Mouse (Mus musculus): ENCODE data around the gene Syce2. TPM values are rescaled to one million over a fixed set of nuclear protein-coding genes. Genes with fewer than 3 reads are reported as not detected.

The Syce2 gene
- polyA plus RNA-seq, 1 experiment, result 63.0 TPM

DNA sequence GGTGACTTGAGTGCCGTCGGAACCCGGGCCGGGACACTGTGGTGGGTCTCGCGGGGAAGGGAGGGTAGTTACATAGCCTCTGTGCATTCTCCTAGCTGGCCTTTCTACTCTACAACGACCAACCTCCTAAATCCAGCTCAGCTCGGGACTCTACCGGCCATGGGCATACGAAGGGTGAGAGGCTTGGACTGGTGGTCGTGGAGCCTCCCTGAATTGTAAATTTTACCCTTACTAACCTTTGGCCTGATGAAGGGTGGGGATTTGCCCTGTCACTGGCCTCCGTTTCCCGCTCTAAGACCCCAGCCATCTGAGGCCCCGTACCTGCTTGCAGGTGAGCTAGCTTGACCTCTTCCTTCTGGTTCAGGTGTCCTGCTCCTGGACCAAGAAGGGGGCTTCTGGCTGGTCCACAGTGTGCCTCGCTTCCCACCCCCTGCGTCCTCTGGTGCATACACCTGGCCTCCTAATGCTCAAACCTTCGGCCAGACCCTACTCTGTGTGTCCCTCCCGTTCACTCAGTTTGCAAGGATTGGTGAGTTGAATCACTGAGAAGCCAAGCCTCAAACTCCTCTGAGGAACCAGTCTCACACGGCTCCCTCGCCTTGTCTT lies 37.4 kb downstream of the Syce2 start:
- H3K4me3 ChIP-seq (replicated peaks), result peak overlapping the region; percentile 93
- H3K9me3 ChIP-seq, result no peaks in the 10 kb centered on the region
- H3K27me3 ChIP-seq (replicated peaks), result peaks cover 19% of the 10 kb centered on the region
- H3K4me1 ChIP-seq, result peaks cover 39% of the 10 kb centered on the region
- TF ChIP-seq GATA1 (IDR thresholded peaks at IDR 0.05; ENCODE audit: borderline replicate concordance, low read length) (no peak), FLI1 (IDR thresholded peaks at IDR 0.05; ENCODE audit: low read length) (no peak)
- peaks cover 8% of the 10 kb centered on the region for H3K36me3 ChIP-seq (replicated peaks; ENCODE audit: low read length)

DNA sequence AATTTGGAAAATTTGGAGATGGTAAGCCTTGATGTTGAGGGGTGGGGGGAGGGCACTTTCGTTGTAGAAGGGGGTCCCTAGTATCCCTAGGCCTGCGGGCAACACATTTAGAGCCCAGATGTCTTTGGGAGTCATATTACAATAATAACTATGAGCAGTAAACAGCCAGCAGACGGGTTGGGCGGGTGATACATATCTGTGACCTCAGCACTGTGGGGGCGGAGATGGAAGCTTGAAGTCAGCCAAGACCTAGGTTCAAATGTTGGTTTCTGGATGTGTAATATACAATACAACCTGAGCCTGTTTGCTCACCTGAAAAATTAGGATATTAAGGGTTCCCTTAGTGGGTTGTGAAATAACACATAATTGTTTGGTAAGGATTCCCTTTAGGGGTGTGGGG lies 38.0 kb downstream of the Syce2 start:
- peaks cover 19% of the 10 kb centered on the region for H3K27me3 ChIP-seq (replicated peaks)
- H3K36me3 ChIP-seq (replicated peaks; ENCODE audit: low read length), result peaks cover 8% of the 10 kb centered on the region
- no peak overlapping the region for H3K4me3 ChIP-seq (replicated peaks)
- TF ChIP-seq GATA1 (IDR thresholded peaks at IDR 0.05; ENCODE audit: borderline replicate concordance, low read length) (no peak), FLI1 (IDR thresholded peaks at IDR 0.05; ENCODE audit: low read length) (no peak)
- peaks cover 34% of the 10 kb centered on the region for H3K4me1 ChIP-seq
- H3K9me3 ChIP-seq, result no peaks in the 10 kb centered on the region

DNA sequence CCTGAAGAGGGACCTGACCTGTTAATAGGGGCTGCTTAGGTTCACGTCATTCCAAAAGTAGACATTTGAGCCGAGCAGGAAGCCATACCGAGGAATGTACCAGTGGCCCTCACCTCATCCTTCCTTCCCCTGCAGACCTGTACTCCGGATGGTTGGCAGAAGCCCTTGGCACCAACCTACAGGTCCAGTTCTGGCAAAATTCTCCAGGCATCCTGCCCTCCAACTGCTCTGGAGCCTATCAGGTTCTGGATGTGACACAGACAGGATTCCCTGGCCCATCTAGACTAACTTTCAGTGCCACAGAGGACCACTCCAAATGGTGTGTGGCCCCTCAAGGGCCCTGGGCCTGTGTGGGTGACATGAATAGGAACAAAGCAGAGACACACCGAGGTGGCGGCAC lies 38.6 kb downstream of the Syce2 start:
- H3K27me3 ChIP-seq (replicated peaks), result peaks cover 20% of the 10 kb centered on the region
- peaks cover 8% of the 10 kb centered on the region for H3K36me3 ChIP-seq (replicated peaks; ENCODE audit: low read length)
- no peak overlapping the region for H3K4me3 ChIP-seq (replicated peaks)
- H3K4me1 ChIP-seq, result peaks cover 34% of the 10 kb centered on the region
- TF ChIP-seq FLI1 (IDR thresholded peaks at IDR 0.05; ENCODE audit: low read length) (no peak), GATA1 (IDR thresholded peaks at IDR 0.05; ENCODE audit: borderline replicate concordance, low read length) (no peak)
- no peaks in the 10 kb centered on the region for H3K9me3 ChIP-seq

DNA sequence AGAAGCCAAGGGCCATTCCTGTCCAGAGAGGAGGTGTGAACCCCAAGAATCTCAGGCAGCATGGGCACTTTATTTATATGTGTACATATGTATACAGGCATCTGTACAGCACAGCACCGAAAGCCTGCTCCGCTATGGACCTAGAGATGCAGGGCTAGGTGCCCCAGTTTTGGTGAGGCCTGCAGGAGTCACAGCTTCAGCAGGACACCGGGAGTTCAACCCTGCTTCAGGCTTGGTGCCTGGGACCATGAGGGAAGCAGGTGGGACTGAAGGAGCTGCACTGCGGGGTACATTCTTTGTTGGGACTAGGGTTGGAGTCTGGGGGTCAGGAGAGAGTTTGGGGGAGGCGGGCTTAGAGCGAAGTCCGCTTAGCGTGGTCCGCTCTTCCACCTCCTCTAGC lies 39.9 kb downstream of the Syce2 start:
- peaks cover 34% of the 10 kb centered on the region for H3K4me1 ChIP-seq
- H3K4me3 ChIP-seq (replicated peaks), result no peak overlapping the region
- H3K9me3 ChIP-seq, result no peaks in the 10 kb centered on the region

DNA sequence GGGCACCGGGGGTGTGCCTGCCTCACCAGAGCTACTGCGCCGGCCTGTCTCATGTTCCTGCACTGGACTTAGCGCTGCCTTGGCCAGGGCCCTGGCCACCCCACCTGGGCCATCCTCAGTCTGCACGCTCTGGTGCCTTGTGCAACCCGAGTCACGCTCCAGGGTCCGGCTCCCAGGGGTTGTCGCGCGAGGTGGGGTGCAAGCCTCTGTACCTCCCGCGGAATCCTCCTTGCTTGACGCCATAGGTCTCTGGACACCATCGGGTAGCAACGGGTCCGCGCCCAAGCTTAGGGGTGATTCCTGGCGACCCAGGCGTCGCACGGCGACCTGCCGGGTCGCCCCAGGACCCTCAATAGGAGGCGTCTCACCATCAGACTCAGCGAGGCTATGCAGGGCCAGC lies 40.5 kb downstream of the Syce2 start:
- Histone ChIP-seq H3K27me3 (replicated peaks) (peaks cover 30% of the 10 kb centered on the region), H3K4me3 (replicated peaks) (no peak overlapping the region), H3K36me3 (replicated peaks; ENCODE audit: low read length) (peaks cover 8% of the 10 kb centered on the region), H3K4me1 (peaks cover 34% of the 10 kb centered on the region), H3K9me3 (no peaks in the 10 kb centered on the region)
- no peak for TF ChIP-seq GATA1 (IDR thresholded peaks at IDR 0.05; ENCODE audit: borderline replicate concordance, low read length)
- TF ChIP-seq FLI1 (IDR thresholded peaks at IDR 0.05; ENCODE audit: low read length), result no peak

More for the DNA sequence above, 39.9 kb downstream of the Syce2 start:
- peaks cover 8% of the 10 kb centered on the region for H3K36me3 ChIP-seq (replicated peaks; ENCODE audit: low read length)
- peaks cover 30% of the 10 kb centered on the region for H3K27me3 ChIP-seq (replicated peaks)
- no peak for TF ChIP-seq GATA1 (IDR thresholded peaks at IDR 0.05; ENCODE audit: borderline replicate concordance, low read length)
- no peak for TF ChIP-seq FLI1 (IDR thresholded peaks at IDR 0.05; ENCODE audit: low read length)

DNA sequence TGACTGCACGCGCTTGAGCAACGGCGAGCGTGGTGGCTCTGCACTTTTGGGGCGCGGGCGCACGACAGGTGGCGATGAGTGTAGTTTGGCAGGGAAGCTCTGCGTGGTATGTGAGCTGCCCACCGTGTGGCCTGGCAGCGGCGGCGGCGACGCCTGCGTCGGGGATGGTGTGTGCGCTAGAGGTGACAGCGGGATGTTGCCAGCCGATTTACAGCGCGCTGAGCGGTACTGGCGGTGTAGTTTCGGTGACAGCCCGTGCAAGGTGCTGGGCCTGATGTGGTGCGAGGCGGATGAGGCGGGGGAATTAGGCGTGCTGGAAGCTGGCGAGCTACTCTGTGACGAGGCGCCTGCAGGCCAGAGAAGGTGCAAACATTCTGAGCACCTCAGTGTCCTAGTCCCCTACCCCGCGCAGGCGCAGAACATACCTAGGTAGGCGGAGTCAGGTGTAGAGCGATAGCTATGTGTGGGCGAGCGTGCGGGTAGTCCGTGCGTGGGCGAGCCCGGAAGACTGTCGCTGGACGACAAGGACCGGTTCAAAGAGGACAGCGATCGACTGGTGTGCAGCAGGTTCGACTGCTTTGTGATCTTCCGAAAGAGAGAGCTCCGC lies 41.1 kb downstream of the Syce2 start:
- H3K4me3 ChIP-seq (replicated peaks), result peak overlapping the region; percentile 92
- peaks cover 30% of the 10 kb centered on the region for H3K4me1 ChIP-seq
- H3K9me3 ChIP-seq, result no peaks in the 10 kb centered on the region
- H3K36me3 ChIP-seq (replicated peaks; ENCODE audit: low read length), result peaks cover 8% of the 10 kb centered on the region
- peaks cover 36% of the 10 kb centered on the region for H3K27me3 ChIP-seq (replicated peaks)
- TF ChIP-seq FLI1 (IDR thresholded peaks at IDR 0.05; ENCODE audit: low read length) (no peak), GATA1 (IDR thresholded peaks at IDR 0.05; ENCODE audit: borderline replicate concordance, low read length) (no peak)

DNA sequence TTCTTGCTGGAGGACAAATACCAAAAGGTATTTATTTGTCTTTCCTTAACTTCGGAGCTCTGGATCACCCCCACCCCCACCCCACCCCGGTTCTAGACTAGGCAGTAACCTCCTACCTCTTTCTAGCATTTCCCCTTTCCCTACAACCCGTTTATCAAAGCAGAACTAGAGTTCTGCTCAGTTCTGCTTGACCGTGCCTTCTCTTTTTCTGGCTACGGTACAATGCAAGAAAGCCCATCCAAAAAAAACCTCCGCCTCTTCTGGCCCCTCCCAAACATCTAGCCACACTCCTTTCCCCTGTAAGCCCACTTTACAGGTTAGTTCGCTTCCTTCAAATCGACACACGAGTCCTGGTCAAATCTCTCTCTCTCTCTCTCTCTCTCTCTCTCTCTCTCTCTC lies 41.6 kb downstream of the Syce2 start:
- peaks cover 39% of the 10 kb centered on the region for H3K27me3 ChIP-seq (replicated peaks)
- H3K4me1 ChIP-seq, result peaks cover 30% of the 10 kb centered on the region
- H3K9me3 ChIP-seq, result no peaks in the 10 kb centered on the region
- peak overlapping the region; percentile 92 for H3K4me3 ChIP-seq (replicated peaks)
- peaks cover 8% of the 10 kb centered on the region for H3K36me3 ChIP-seq (replicated peaks; ENCODE audit: low read length)
- TF ChIP-seq GATA1 (IDR thresholded peaks at IDR 0.05; ENCODE audit: borderline replicate concordance, low read length) (no peak), FLI1 (IDR thresholded peaks at IDR 0.05; ENCODE audit: low read length) (no peak)

DNA sequence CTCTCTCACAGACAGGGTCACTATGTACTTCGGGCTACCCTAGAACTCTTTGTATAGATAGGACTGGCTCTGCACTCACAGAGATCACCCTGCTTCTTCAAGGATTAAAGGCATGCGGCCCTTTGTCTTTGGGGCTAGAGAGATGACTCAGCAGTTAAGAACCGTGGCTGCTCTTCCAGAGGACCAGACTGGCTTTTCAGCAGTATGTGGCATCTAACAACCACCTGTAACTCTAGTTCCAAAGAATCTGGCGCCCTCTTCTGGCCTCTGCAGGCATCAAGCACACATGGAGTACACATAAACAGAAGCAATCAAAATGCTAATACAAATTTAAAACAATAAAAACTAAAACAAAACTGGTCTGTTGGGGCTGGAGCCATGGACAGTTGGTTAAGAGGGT lies 42.0 kb downstream of the Syce2 start:
- TF ChIP-seq GATA1 (IDR thresholded peaks at IDR 0.05; ENCODE audit: borderline replicate concordance, low read length) (no peak), FLI1 (IDR thresholded peaks at IDR 0.05; ENCODE audit: low read length) (no peak)
- peak overlapping the region; percentile 57 for H3K4me3 ChIP-seq (replicated peaks)
- peaks cover 8% of the 10 kb centered on the region for H3K36me3 ChIP-seq (replicated peaks; ENCODE audit: low read length)
- peaks cover 39% of the 10 kb centered on the region for H3K27me3 ChIP-seq (replicated peaks)
- peaks cover 26% of the 10 kb centered on the region for H3K4me1 ChIP-seq
- H3K9me3 ChIP-seq, result no peaks in the 10 kb centered on the region

DNA sequence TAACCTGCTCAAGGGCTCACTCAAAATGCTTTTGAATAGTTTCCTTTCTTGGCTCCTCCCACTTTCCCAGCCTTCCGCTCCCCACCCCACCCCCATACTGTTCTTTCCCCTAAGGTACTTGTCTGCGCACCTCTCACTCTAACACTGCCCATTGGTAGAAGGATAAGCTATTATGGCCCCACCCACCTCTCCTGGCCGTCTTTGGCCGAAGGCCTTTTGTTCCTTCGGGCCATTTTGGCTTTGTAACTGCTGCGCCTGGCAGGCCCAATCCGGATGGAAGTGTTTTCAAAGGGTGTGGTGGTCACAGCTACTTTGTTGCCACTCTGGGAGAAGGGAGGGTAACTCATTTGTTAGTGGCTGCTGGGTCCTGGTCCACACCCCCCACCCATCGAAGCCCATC lies 43.4 kb downstream of the Syce2 start:
- H3K9me3 ChIP-seq, result no peaks in the 10 kb centered on the region
- H3K27me3 ChIP-seq (replicated peaks), result peaks cover 42% of the 10 kb centered on the region
- H3K36me3 ChIP-seq (replicated peaks; ENCODE audit: low read length), result peaks cover 7% of the 10 kb centered on the region
- H3K4me3 ChIP-seq (replicated peaks), result no peak overlapping the region
- no peak for TF ChIP-seq GATA1 (IDR thresholded peaks at IDR 0.05; ENCODE audit: borderline replicate concordance, low read length)
- TF ChIP-seq FLI1 (IDR thresholded peaks at IDR 0.05; ENCODE audit: low read length), result no peak
- peaks cover 17% of the 10 kb centered on the region for H3K4me1 ChIP-seq

DNA sequence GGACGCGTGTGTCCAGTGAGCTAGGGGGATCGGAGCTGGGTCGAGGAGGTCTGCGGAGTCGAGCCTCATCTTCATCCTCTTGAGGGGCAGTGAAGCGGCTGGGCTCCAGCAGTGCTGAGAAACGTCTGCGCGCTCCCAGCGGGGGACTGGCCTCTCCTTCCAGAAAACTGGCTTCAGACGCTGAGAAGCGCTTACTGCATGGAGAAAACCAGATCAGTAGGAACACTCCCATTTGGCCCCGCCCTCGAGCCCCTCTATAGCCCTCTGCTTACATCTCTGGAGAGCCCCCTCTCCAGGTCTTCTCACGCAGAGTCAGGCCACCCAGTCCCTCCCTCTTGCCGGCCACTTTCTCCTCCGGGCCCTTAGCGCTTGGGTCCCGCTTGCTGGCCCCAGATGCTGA lies 45.9 kb downstream of the Syce2 start:
- Histone ChIP-seq H3K36me3 (replicated peaks; ENCODE audit: low read length) (no peaks in the 10 kb centered on the region), H3K4me3 (replicated peaks) (no peak overlapping the region), H3K9me3 (no peaks in the 10 kb centered on the region), H3K4me1 (peaks cover 25% of the 10 kb centered on the region), H3K27me3 (replicated peaks) (peaks cover 33% of the 10 kb centered on the region)
- no peak for TF ChIP-seq GATA1 (IDR thresholded peaks at IDR 0.05; ENCODE audit: borderline replicate concordance, low read length)
- no peak for TF ChIP-seq FLI1 (IDR thresholded peaks at IDR 0.05; ENCODE audit: low read length)
